8 mouse cellular contexts compared by ENCODE assay signal in genomic region chr3:84355930-84356689, GRCm38 (mm10). TPM values are rescaled to one million over a fixed set of nuclear protein-coding genes. Genes with fewer than 3 reads are reported as not detected.
DNase-seq lines count a peak whose midpoint lies in the region; ATAC-seq and TF ChIP-seq lines count a peak whose summit lies in the region.

No protein-coding gene starts in this region.

- DNase-seq in layer of hippocampus, adult 18-20 months (ENCODE audit: low spot score in 2 of 2): peak; percentile 20 to 42
- no peak for DNase-seq in layer of hippocampus, adult 9-10 months (ENCODE audit: low spot score)
- DNase-seq in T-cell, adult 2 months (ENCODE audit: low spot score): peak; percentile 10
- DNase-seq in heart, postnatal 4 days: peak; percentile 80
- DNase-seq in left cerebral cortex, adult 2 months (ENCODE audit: extremely low spot score in 1 of 2, low spot score in 2 of 2): no peak
- DNase-seq in midbrain, postnatal 0 days (ENCODE audit: low spot score): peak; percentile 64
- no peak for DNase-seq in cerebellum, adult 2 months

- H3K4me1 ChIP-seq in midbrain, postnatal 0 days (ENCODE audit: insufficient read depth, low read length): no peaks in the 10 kb centered on the region
- no peaks in the 10 kb centered on the region for H3K4me1 ChIP-seq in cerebellum, adult 2 months (ENCODE audit: control insufficient read depth, insufficient read depth, low read length)

- H3K4me2 ChIP-seq in midbrain, postnatal 0 days (ENCODE audit: low read depth, low read length, poor library complexity, severe bottlenecking): no peak overlapping the region

- WGBS in midbrain, postnatal 0 days: 48% methylated on average over 12 of the region's 12 CpGs
- WGBS in cerebellum, adult 2 months: 52% methylated on average over 12 of the region's 12 CpGs

- no peak for TF ChIP-seq POLR2A in cerebellum, adult 2 months (IDR thresholded peaks at IDR 0.05; ENCODE audit: borderline replicate concordance, insufficient read depth, low read length)

- no peaks in the 10 kb centered on the region for H3K9me3 ChIP-seq in midbrain, postnatal 0 days (ENCODE audit: low read length)

- no peaks in the 10 kb centered on the region for H3K36me3 ChIP-seq in midbrain, postnatal 0 days (ENCODE audit: insufficient read depth, low read length)

- H3K9ac ChIP-seq in midbrain, postnatal 0 days (replicated peaks; ENCODE audit: low read length, poor library complexity, severe bottlenecking): no peak overlapping the region

- H3K27me3 ChIP-seq in midbrain, postnatal 0 days (ENCODE audit: insufficient read depth, low read length): no peaks in the 10 kb centered on the region
- no peaks in the 10 kb centered on the region for H3K27me3 ChIP-seq in cerebellum, adult 2 months (ENCODE audit: control insufficient read depth, insufficient read depth, low read length)

- intact Hi-C loops in left cerebral cortex, adult 2 months (cut with DNase I): loop anchor here (10.0 kb wide), 1 partner anchor 129 kb away; the partner anchor contains the start of gene Fhdc1

- no peak overlapping the region for H3K4me3 ChIP-seq in left cerebral cortex, adult 2 months
- H3K4me3 ChIP-seq in midbrain, postnatal 0 days (ENCODE audit: low read depth, low read length): no peak overlapping the region
- no peak overlapping the region for H3K4me3 ChIP-seq in cerebellum, adult 2 months (replicated peaks; ENCODE audit: insufficient read depth, low read depth, low read length)

- TF ChIP-seq CTCF in left cerebral cortex, adult 2 months (IDR thresholded peaks at IDR 0.05): peak; percentile 30
- peak; percentile 47 for TF ChIP-seq CTCF in midbrain, postnatal 0 days (IDR thresholded peaks at IDR 0.05)
- TF ChIP-seq CTCF in cerebellum, adult 2 months (IDR thresholded peaks at IDR 0.05; ENCODE audit: borderline replicate concordance, insufficient read depth, low read depth, low read length): no peak

- no peak overlapping the region for H3K27ac ChIP-seq in left cerebral cortex, adult 2 months
- no peak overlapping the region for H3K27ac ChIP-seq in midbrain, postnatal 0 days (ENCODE audit: low read depth, low read length)
- no peak overlapping the region for H3K27ac ChIP-seq in cerebellum, adult 2 months (ENCODE audit: insufficient read depth, low read length)

- ATAC-seq in erythroblast, adult 5-6 weeks (replicated peaks; ENCODE audit: low FRiP score, poor library complexity, severe bottlenecking): peak; percentile 82
- no peak for ATAC-seq in midbrain, postnatal 0 days (ENCODE audit: low FRiP score)

RNA-seq across cellular contexts. Expression of gene Trim2, which starts 49.4 kb away (rescaled TPM):
- 100 to 1,000 TPM; 438 to 456 TPM for total RNA-seq in layer of hippocampus, adult 18-20 months (2021)
- total RNA-seq in erythroblast, adult 5-6 weeks (2015; ENCODE audit: low replicate concordance): 1.9 and 3.8 TPM in 2 replicates
- total RNA-seq in erythroblast, adult 5-6 weeks (2017; ENCODE audit: low replicate concordance): 4.3 and 4.5 TPM in 2 replicates
- total RNA-seq in heart, postnatal 4 days (2021): 10 to 100 TPM in 1 of 2 experiments, 1 to 10 TPM in 1; 8.9 to 10.1 TPM
- total RNA-seq in left cerebral cortex, adult 2 months (2021): 100 to 1,000 TPM; 246 to 280 TPM
- 269 and 291 TPM in 2 replicates for total RNA-seq in midbrain, postnatal 0 days (2014; rRNA removed)
- polyA plus RNA-seq in midbrain, postnatal 0 days (2015; fragmentation: Nextera tagmentation; extraction: Ambion mirVana): 132 and 149 TPM in 2 replicates
- 120 and 129 TPM in 2 replicates for polyA plus RNA-seq in cerebellum, adult 2 months (2012; rRNA removed)

Comparison
In these comparisons a context has a peak if more than half of its experiments do, and no peak if none do; other contexts are left out.
1. DNase-seq: peak in layer of hippocampus, adult 18-20 months (2 of 2), T-cell, adult 2 months (single experiment), heart, postnatal 4 days (single experiment) and midbrain, postnatal 0 days (single experiment); none in layer of hippocampus, adult 9-10 months (single experiment), left cerebral cortex, adult 2 months (0 of 2) and cerebellum, adult 2 months (0 of 2).
2. RNA of gene Trim2, which starts 49.4 kb away (total RNA-seq): 438 to 456 TPM in layer of hippocampus, adult 18-20 months, 269 to 291 TPM in midbrain, postnatal 0 days and 246 to 280 TPM in left cerebral cortex, adult 2 months; 8.9 to 10.1 TPM in heart, postnatal 4 days and 1.9 to 4.5 TPM in erythroblast, adult 5-6 weeks; every median in the first group is over 10 times any median in the second.